25 mouse cellular contexts compared by ENCODE assay signal in genomic region chr13:69537366-69537765, GRCm38 (mm10). TPM values are rescaled to one million over a fixed set of nuclear protein-coding genes. Genes with fewer than 3 reads are reported as not detected.
A peak's percentile ranks its signal among the peaks of the same experiment; 100 is the strongest.
DNase-seq lines count a peak whose midpoint lies in the region; ATAC-seq and TF ChIP-seq lines count a peak whose summit lies in the region.
"Had no signal": no experiment of that assay in that cellular context is flagged by ENCODE, and none has a peak within 500 bp of the region (broad histone marks: within the 10 kb centered on the region; RNA-seq: fewer than 3 reads in every experiment).

No protein-coding gene starts in this region.

- H3K4me2 ChIP-seq in midbrain, embryonic 11.5 days, result no peak overlapping the region
- H3K4me2 ChIP-seq: hindbrain, embryonic 12.5 days; limb, embryonic 13.5 days; liver, embryonic 11.5 days; midbrain, embryonic 13.5 days; neural tube, embryonic 15.5 days had no signal

- H3K36me3 ChIP-seq in midbrain, embryonic 11.5 days (ENCODE audit: control insufficient read depth, insufficient read depth, low read length), result no peaks in the 10 kb centered on the region
- no peaks in the 10 kb centered on the region for H3K36me3 ChIP-seq in midbrain, embryonic 10.5 days
- H3K36me3 ChIP-seq: hindbrain, embryonic 12.5 days; limb, embryonic 13.5 days; midbrain, embryonic 13.5 days; neural tube, embryonic 15.5 days had no signal

- H3K27me3 ChIP-seq in midbrain, embryonic 11.5 days (ENCODE audit: control insufficient read depth, insufficient read depth, low read length), result peaks cover under 1% of the 10 kb centered on the region; the same call in 1 of the 2 replicates
- peaks cover 8% of the 10 kb centered on the region; the same call in 1 of the 2 replicates for H3K27me3 ChIP-seq in midbrain, embryonic 10.5 days (ENCODE audit: low read depth, poor library complexity, severe bottlenecking)
- H3K27me3 ChIP-seq: hindbrain, embryonic 12.5 days; limb, embryonic 13.5 days; midbrain, embryonic 13.5 days; neural tube, embryonic 15.5 days had no signal

- intact Hi-C loops in gastrocnemius, adult 2 months (cut with DNase I), result no loop called here

- peak; percentile 71 for DNase-seq in adrenal gland, postnatal 14 days
- no peak for DNase-seq in adrenal gland, adult 18-20 months (ENCODE audit: low spot score in 2 of 2)
- DNase-seq in gastrocnemius, adult 2 months, result peak; percentile 62
- no peak for DNase-seq in gastrocnemius, adult 8-10 months (ENCODE audit: low spot score in 2 of 2)
- DNase-seq in midbrain, embryonic 11.5 days (ENCODE audit: low spot score, missing footprints), result peak; percentile 68
- no peak for DNase-seq in midbrain, embryonic 10.5 days (ENCODE audit: low spot score)
- DNase-seq in layer of hippocampus, adult 2 months (ENCODE audit: low spot score in 2 of 2), result no peak
- DNase-seq: cerebellum, adult 18-20 months; cerebellum, postnatal 36 days; heart, adult 18-20 months; heart, postnatal 36 days; kidney, adult 8-10 months; kidney, postnatal 14 days; lung, postnatal 36 days; retina, postnatal 1 day; right cerebral cortex, postnatal 14 days had no signal

- ATAC-seq in midbrain, embryonic 11.5 days (ENCODE audit: low FRiP score), result no peak
- ATAC-seq: forebrain, embryonic 14.5 days; hindbrain, postnatal 0 days; intestine, embryonic 16.5 days; midbrain, embryonic 13.5 days had no signal

- peak overlapping the region; percentile 59 for H3K27ac ChIP-seq in gastrocnemius, adult 2 months
- H3K27ac ChIP-seq in midbrain, embryonic 11.5 days (ENCODE audit: low read depth, low read length), result no peak overlapping the region
- H3K27ac ChIP-seq in midbrain, embryonic 10.5 days (replicated peaks), result no peak overlapping the region
- no peak overlapping the region for H3K27ac ChIP-seq in layer of hippocampus, adult 2 months
- H3K27ac ChIP-seq: hindbrain, embryonic 12.5 days; hindbrain, postnatal 0 days; left cerebral cortex, adult 2 months; limb, embryonic 13.5 days; midbrain, embryonic 13.5 days; neural tube, embryonic 15.5 days had no signal

- H3K9me3 ChIP-seq in midbrain, embryonic 11.5 days (ENCODE audit: control insufficient read depth, low read length), result no peaks in the 10 kb centered on the region
- H3K9me3 ChIP-seq in midbrain, embryonic 10.5 days (replicated peaks), result no peaks in the 10 kb centered on the region
- H3K9me3 ChIP-seq: hindbrain, embryonic 12.5 days; limb, embryonic 13.5 days; midbrain, embryonic 13.5 days; neural tube, embryonic 15.5 days had no signal

- 78% methylated on average over 7 of the region's 7 CpGs for WGBS in midbrain, embryonic 11.5 days
- 82% methylated on average over 7 of the region's 7 CpGs for WGBS in midbrain, embryonic 10.5 days

- H3K4me1 ChIP-seq in midbrain, embryonic 11.5 days (ENCODE audit: control insufficient read depth, insufficient read depth, low read length), result peaks cover 17% of the 10 kb centered on the region
- peaks cover 49% of the 10 kb centered on the region for H3K4me1 ChIP-seq in midbrain, embryonic 10.5 days

- no peak for TF ChIP-seq CTCF in gastrocnemius, adult 2 months (IDR thresholded peaks at IDR 0.05)
- TF ChIP-seq CTCF in layer of hippocampus, adult 2 months (conservative IDR thresholded peaks at IDR 0.05), result no peak

- H3K4me3 ChIP-seq in gastrocnemius, adult 2 months, result no peak overlapping the region; the same call in none of the 2 replicates
- H3K4me3 ChIP-seq in midbrain, embryonic 11.5 days (ENCODE audit: low read depth, low read length), result no peak overlapping the region
- H3K4me3 ChIP-seq in midbrain, embryonic 10.5 days, result no peak overlapping the region
- H3K4me3 ChIP-seq in layer of hippocampus, adult 2 months, result no peak overlapping the region
- H3K4me3 ChIP-seq: hindbrain, embryonic 12.5 days; left cerebral cortex, adult 2 months; limb, embryonic 13.5 days; midbrain, embryonic 13.5 days; neural tube, embryonic 15.5 days had no signal

- no peak overlapping the region for H3K9ac ChIP-seq in midbrain, embryonic 11.5 days (ENCODE audit: low read length)
- H3K9ac ChIP-seq: hindbrain, embryonic 12.5 days; limb, embryonic 13.5 days; midbrain, embryonic 13.5 days; neural tube, embryonic 15.5 days had no signal

RNA-seq across cellular contexts. Expression of gene Tent4a, which starts 2.9 kb away (rescaled TPM):
- total RNA-seq in adrenal gland, postnatal 14 days (2021), result 21.1 and 21.6 TPM in 2 replicates
- total RNA-seq in adrenal gland, adult 18-20 months (2021), result 10 to 100 TPM; 17.5 to 20.9 TPM
- total RNA-seq in gastrocnemius, adult 2 months (2021), result 1 to 10 TPM; 5.2 to 7.8 TPM
- total RNA-seq in gastrocnemius, adult 8-10 months (2022), result 1 to 10 TPM; 4.6 to 6.0 (median 5.5) TPM
- 6.8 and 7.5 TPM in 2 replicates for polyA plus RNA-seq in midbrain, embryonic 11.5 days (2014; fragmentation: Nextera tagmentation; extraction: Ambion mirVana)
- polyA plus RNA-seq in midbrain, embryonic 10.5 days (2016; fragmentation: Nextera tagmentation; extraction: Ambion mirVana), result 4.9 and 5.2 TPM in 2 replicates
- 10 to 100 TPM; 44.0 to 46.4 TPM for total RNA-seq in layer of hippocampus, adult 2 months (2021)

RNA-seq across cellular contexts. Expression of gene Nsun2, which starts 3.8 kb away (rescaled TPM):
- 87.3 and 89.0 TPM in 2 replicates for total RNA-seq in adrenal gland, postnatal 14 days (2021)
- total RNA-seq in adrenal gland, adult 18-20 months (2021), result 10 to 100 TPM; 77.3 to 85.7 TPM
- 10 to 100 TPM; 45.4 to 51.9 TPM for total RNA-seq in gastrocnemius, adult 2 months (2021)
- total RNA-seq in gastrocnemius, adult 8-10 months (2022), result 10 to 100 TPM; 41.3 to 58.5 (median 46.7) TPM
- polyA plus RNA-seq in midbrain, embryonic 11.5 days (2014; fragmentation: Nextera tagmentation; extraction: Ambion mirVana), result 122 and 125 TPM in 2 replicates
- polyA plus RNA-seq in midbrain, embryonic 10.5 days (2016; fragmentation: Nextera tagmentation; extraction: Ambion mirVana), result 125 and 150 TPM in 2 replicates
- total RNA-seq in layer of hippocampus, adult 2 months (2021), result 10 to 100 TPM; 99.2 to 99.8 TPM

Comparison
In these comparisons a context has a peak if more than half of its experiments do, and no peak if none do; other contexts are left out.
1. DNase-seq: peak in adrenal gland, postnatal 14 days (single experiment), gastrocnemius, adult 2 months (single experiment) and midbrain, embryonic 11.5 days (single experiment); none in adrenal gland, adult 18-20 months (0 of 2), gastrocnemius, adult 8-10 months (0 of 2), midbrain, embryonic 10.5 days (single experiment) and layer of hippocampus, adult 2 months (0 of 2).